Mouse (Mus musculus) mature B cell (primary cell): ENCODE results near the gene Rgs12.

Experiments
- in situ Hi-C: fragments of 300-500 bp; cut with MboI; formaldehyde crosslinking; loops from 2 replicates; pipeline ENCODE4 v1.14.3; 2019

The Rgs12 gene

GRCm38 (mm10) chr5:34981734-34982133 lies 32.5 kb downstream of the Rgs12 start:
- in situ Hi-C loops, result no loop called here

GRCm38 (mm10) chr5:34984933-34985332 lies 35.7 kb downstream of the Rgs12 start:
- in situ Hi-C loops, result no loop called here

- in situ Hi-C loops, result no loop called here
Observed at GRCm38 (mm10) chr5:34985867-34986266, 36.6 kb downstream of the Rgs12 start.

GRCm38 (mm10) chr5:34987396-34987795 lies 38.2 kb downstream of the Rgs12 start:
- in situ Hi-C loops, result no loop called here

GRCm38 (mm10) chr5:34988690-34989089 lies 39.4 kb downstream of the Rgs12 start:
- in situ Hi-C loops, result no loop called here

GRCm38 (mm10) chr5:34989321-34989772 lies 40.1 kb downstream of the Rgs12 start:
- in situ Hi-C loops, result no loop called here

GRCm38 (mm10) chr5:34998754-34999153 lies 49.5 kb downstream of the Rgs12 start:
- in situ Hi-C loops, result no loop called here

- in situ Hi-C loops, result no loop called here
Observed at GRCm38 (mm10) chr5:34999281-34999680, 50.0 kb downstream of the Rgs12 start.

GRCm38 (mm10) chr5:35000323-35000722 lies 51.1 kb downstream of the Rgs12 start:
- in situ Hi-C loops, result no loop called here

GRCm38 (mm10) chr5:35001144-35001543 lies 51.9 kb downstream of the Rgs12 start:
- in situ Hi-C loops, result no loop called here

- in situ Hi-C loops, result no loop called here
Observed at GRCm38 (mm10) chr5:35003611-35004162, 54.4 kb downstream of the Rgs12 start.

- in situ Hi-C loops, result no loop called here
Observed at GRCm38 (mm10) chr5:35004769-35005168, 55.5 kb downstream of the Rgs12 start.

GRCm38 (mm10) chr5:35005659-35006058 lies 56.4 kb downstream of the Rgs12 start:
- in situ Hi-C loops, result no loop called here

GRCm38 (mm10) chr5:35006599-35006998 lies 57.4 kb downstream of the Rgs12 start:
- in situ Hi-C loops, result no loop called here

GRCm38 (mm10) chr5:35009163-35009562 lies 59.9 kb downstream of the Rgs12 start:
- in situ Hi-C loops, result no loop called here

GRCm38 (mm10) chr5:35010656-35011055 lies 61.4 kb downstream of the Rgs12 start:
- in situ Hi-C loops, result no loop called here

GRCm38 (mm10) chr5:35011156-35011923 lies 62.1 kb downstream of the Rgs12 start:
- in situ Hi-C loops, result no loop called here

- in situ Hi-C loops, result no loop called here
Observed at GRCm38 (mm10) chr5:35014036-35014435, 64.8 kb downstream of the Rgs12 start.

GRCm38 (mm10) chr5:35019673-35020300 lies 70.5 kb downstream of the Rgs12 start:
- in situ Hi-C loops, result no loop called here

GRCm38 (mm10) chr5:35020410-35021241 lies 71.4 kb downstream of the Rgs12 start:
- in situ Hi-C loops, result no loop called here

GRCm38 (mm10) chr5:35024975-35025374 lies 75.7 kb downstream of the Rgs12 start:
- in situ Hi-C loops, result no loop called here

- in situ Hi-C loops, result no loop called here
Observed at GRCm38 (mm10) chr5:35029303-35029702, 80.1 kb downstream of the Rgs12 start.
